Mouse (Mus musculus): Measurements from ENCODE around the gene Esm1. TPM values are rescaled to one million over a fixed set of nuclear protein-coding genes. Genes with fewer than 3 reads are reported as not detected.

Gene Esm1
- polyA plus RNA-seq, 1 experiment from 2014 or later, result 2.5 TPM

DNA sequence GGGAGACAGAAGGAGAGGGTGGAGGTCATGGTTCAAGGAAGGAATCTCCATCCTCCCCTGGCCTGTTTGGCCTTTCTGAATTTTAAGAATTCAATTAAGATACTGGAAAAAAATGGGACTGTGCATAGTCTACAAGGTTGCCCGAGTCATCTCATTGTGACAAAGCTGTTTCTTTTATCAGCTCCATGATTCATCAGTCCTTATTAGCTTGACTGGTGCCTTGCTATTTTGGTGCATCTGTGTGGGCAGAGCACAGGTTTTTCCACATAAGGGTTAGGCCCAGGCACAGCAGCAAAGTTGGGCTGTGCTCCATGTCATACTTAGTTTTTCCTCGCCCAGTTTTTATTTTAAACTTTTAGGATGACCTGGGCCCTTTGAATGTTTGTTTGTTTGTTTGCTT is 47.3 kb downstream of the Esm1 start:
- H3K27ac ChIP-seq (ENCODE audit: low read length), result no peak overlapping the region
- no peak for ATAC-seq (replicated peaks; ENCODE audit: extremely low read depth, insufficient read depth, low FRiP score)
- H3K4me3 ChIP-seq (ENCODE audit: low read length), result no peak overlapping the region
- no peak overlapping the region for H3K4me2 ChIP-seq (ENCODE audit: low read depth, low read length)
- H3K36me3 ChIP-seq (ENCODE audit: control insufficient read depth, insufficient read depth), result no peaks in the 10 kb centered on the region
- H3K9ac ChIP-seq (ENCODE audit: low read length), result no peak overlapping the region
- no peaks in the 10 kb centered on the region for H3K4me1 ChIP-seq (ENCODE audit: control insufficient read depth, insufficient read depth, low read length)
- H3K27me3 ChIP-seq (ENCODE audit: control insufficient read depth, insufficient read depth, low read length), result no peaks in the 10 kb centered on the region
- 65% methylated on average over 2 of the region's 2 CpGs for WGBS
- H3K9me3 ChIP-seq (replicated peaks; ENCODE audit: control insufficient read depth, low read length), result no peaks in the 10 kb centered on the region

- Histone ChIP-seq H3K9me3 (replicated peaks; ENCODE audit: control insufficient read depth, low read length) (no peaks in the 10 kb centered on the region), H3K36me3 (ENCODE audit: control insufficient read depth, insufficient read depth) (no peaks in the 10 kb centered on the region), H3K27ac (ENCODE audit: low read length) (no peak overlapping the region), H3K4me2 (ENCODE audit: low read depth, low read length) (no peak overlapping the region), H3K4me3 (ENCODE audit: low read length) (no peak overlapping the region), H3K4me1 (ENCODE audit: control insufficient read depth, insufficient read depth, low read length) (no peaks in the 10 kb centered on the region), H3K27me3 (ENCODE audit: control insufficient read depth, insufficient read depth, low read length) (no peaks in the 10 kb centered on the region), H3K9ac (ENCODE audit: low read length) (no peak overlapping the region)
- ATAC-seq (replicated peaks; ENCODE audit: extremely low read depth, insufficient read depth, low FRiP score), result no peak
- WGBS, result 48% methylated on average over 5 of the region's 5 CpGs
These were observed 47.7 kb downstream of the Esm1 start for GRCm38 (mm10) chr13:113257190-113257589.

DNA sequence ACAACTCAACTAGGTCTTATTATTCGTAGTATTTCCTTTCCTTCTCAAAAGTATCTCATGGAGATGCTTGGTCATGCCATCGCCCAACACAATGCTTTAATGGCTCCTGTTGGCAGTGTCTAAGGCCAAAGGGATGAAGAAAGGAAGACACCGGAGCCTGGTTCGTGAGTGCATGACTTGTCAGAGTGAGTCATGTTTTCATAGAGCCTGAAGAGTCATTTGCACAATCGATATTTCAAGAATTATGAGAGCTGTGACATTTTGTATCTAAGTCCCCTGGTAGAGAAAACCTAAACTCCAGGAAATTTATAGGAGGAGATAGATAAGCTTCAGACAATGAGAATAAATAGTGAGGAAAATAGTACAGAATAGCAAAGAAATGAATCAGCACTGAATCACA is 49.8 kb downstream of the Esm1 start:
- Histone ChIP-seq H3K36me3 (ENCODE audit: control insufficient read depth, insufficient read depth) (no peaks in the 10 kb centered on the region), H3K9me3 (replicated peaks; ENCODE audit: control insufficient read depth, low read length) (no peaks in the 10 kb centered on the region), H3K27ac (ENCODE audit: low read length) (no peak overlapping the region), H3K9ac (ENCODE audit: low read length) (no peak overlapping the region), H3K27me3 (ENCODE audit: control insufficient read depth, insufficient read depth, low read length) (no peaks in the 10 kb centered on the region), H3K4me3 (ENCODE audit: low read length) (no peak overlapping the region), H3K4me1 (ENCODE audit: control insufficient read depth, insufficient read depth, low read length) (peaks cover 4% of the 10 kb centered on the region; the same call in 1 of the 2 replicates), H3K4me2 (ENCODE audit: low read depth, low read length) (no peak overlapping the region)
- 84% methylated on average over 5 of the region's 5 CpGs for WGBS
- ATAC-seq (replicated peaks; ENCODE audit: extremely low read depth, insufficient read depth, low FRiP score), result no peak

DNA sequence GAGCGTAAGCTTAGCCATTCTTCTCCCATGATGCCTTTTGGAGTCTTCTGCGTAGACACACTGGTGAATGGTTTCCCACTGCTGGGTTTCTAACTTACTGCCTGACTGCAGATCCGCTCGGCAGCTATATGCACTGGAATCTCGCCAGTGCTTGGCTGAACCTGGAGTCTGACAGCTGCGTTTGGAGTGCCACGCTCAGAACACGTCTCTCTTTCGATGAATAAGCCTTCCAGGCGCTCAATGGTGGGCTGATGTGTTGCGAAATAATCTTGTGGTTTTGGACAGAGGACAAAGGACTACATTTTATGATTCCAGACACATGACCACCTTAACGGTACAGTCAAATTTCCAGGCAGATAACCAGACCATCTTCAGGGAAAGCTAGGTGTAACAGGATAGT is 53.4 kb downstream of the Esm1 start:
- no peaks in the 10 kb centered on the region for H3K27me3 ChIP-seq (ENCODE audit: control insufficient read depth, insufficient read depth, low read length)
- H3K36me3 ChIP-seq (ENCODE audit: control insufficient read depth, insufficient read depth), result no peaks in the 10 kb centered on the region
- no peak for ATAC-seq (replicated peaks; ENCODE audit: extremely low read depth, insufficient read depth, low FRiP score)
- 52% methylated on average over 12 of the region's 12 CpGs for WGBS
- peaks cover 6% of the 10 kb centered on the region; the same call in 1 of the 2 replicates for H3K4me1 ChIP-seq (ENCODE audit: control insufficient read depth, insufficient read depth, low read length)
- peak overlapping the region; percentile 17; the same call in 1 of the 2 replicates for H3K4me2 ChIP-seq (ENCODE audit: low read depth, low read length)
- H3K27ac ChIP-seq (ENCODE audit: low read length), result no peak overlapping the region
- H3K4me3 ChIP-seq (ENCODE audit: low read length), result no peak overlapping the region
- H3K9ac ChIP-seq (ENCODE audit: low read length), result no peak overlapping the region
- no peaks in the 10 kb centered on the region for H3K9me3 ChIP-seq (replicated peaks; ENCODE audit: control insufficient read depth, low read length)

GRCm38 (mm10) chr13:113265257-113265656 is 55.8 kb downstream of the Esm1 start:
- Histone ChIP-seq H3K4me2 (ENCODE audit: low read depth, low read length) (peak overlapping the region; percentile 28; the same call in 1 of the 2 replicates), H3K27me3 (ENCODE audit: control insufficient read depth, insufficient read depth, low read length) (no peaks in the 10 kb centered on the region), H3K27ac (ENCODE audit: low read length) (no peak overlapping the region), H3K9me3 (replicated peaks; ENCODE audit: control insufficient read depth, low read length) (no peaks in the 10 kb centered on the region), H3K36me3 (ENCODE audit: control insufficient read depth, insufficient read depth) (no peaks in the 10 kb centered on the region), H3K9ac (ENCODE audit: low read length) (peak overlapping the region; percentile 20; the same call in 1 of the 2 replicates), H3K4me3 (ENCODE audit: low read length) (no peak overlapping the region), H3K4me1 (ENCODE audit: control insufficient read depth, insufficient read depth, low read length) (peaks cover 6% of the 10 kb centered on the region; the same call in 1 of the 2 replicates)
- 22% methylated on average over 13 of the region's 13 CpGs for WGBS
- no peak for ATAC-seq (replicated peaks; ENCODE audit: extremely low read depth, insufficient read depth, low FRiP score)

- 24% methylated on average over 9 of the region's 9 CpGs for WGBS
- no peaks in the 10 kb centered on the region for H3K9me3 ChIP-seq (replicated peaks; ENCODE audit: control insufficient read depth, low read length)
- H3K4me2 ChIP-seq (ENCODE audit: low read depth, low read length), result peak overlapping the region; percentile 42; the same call in 1 of the 2 replicates
- H3K27me3 ChIP-seq (ENCODE audit: control insufficient read depth, insufficient read depth, low read length), result no peaks in the 10 kb centered on the region
- no peaks in the 10 kb centered on the region for H3K36me3 ChIP-seq (ENCODE audit: control insufficient read depth, insufficient read depth)
- H3K4me3 ChIP-seq (ENCODE audit: low read length), result no peak overlapping the region
- H3K4me1 ChIP-seq (ENCODE audit: control insufficient read depth, insufficient read depth, low read length), result peaks cover 9% of the 10 kb centered on the region
- no peak overlapping the region for H3K27ac ChIP-seq (ENCODE audit: low read length)
- H3K9ac ChIP-seq (ENCODE audit: low read length), result no peak overlapping the region
- ATAC-seq (replicated peaks; ENCODE audit: extremely low read depth, insufficient read depth, low FRiP score), result no peak
These were observed 57.1 kb downstream of the Esm1 start for GRCm38 (mm10) chr13:113266495-113266951.

- no peak for ATAC-seq (replicated peaks; ENCODE audit: extremely low read depth, insufficient read depth, low FRiP score)
- H3K9ac ChIP-seq (ENCODE audit: low read length), result no peak overlapping the region
- H3K9me3 ChIP-seq (replicated peaks; ENCODE audit: control insufficient read depth, low read length), result no peaks in the 10 kb centered on the region
- H3K4me1 ChIP-seq (ENCODE audit: control insufficient read depth, insufficient read depth, low read length), result peaks cover 9% of the 10 kb centered on the region
- no peaks in the 10 kb centered on the region for H3K27me3 ChIP-seq (ENCODE audit: control insufficient read depth, insufficient read depth, low read length)
- 86% methylated on average over 3 of the region's 3 CpGs for WGBS
- H3K4me3 ChIP-seq (ENCODE audit: low read length), result no peak overlapping the region
- no peak overlapping the region for H3K4me2 ChIP-seq (ENCODE audit: low read depth, low read length)
- no peak overlapping the region for H3K27ac ChIP-seq (ENCODE audit: low read length)
- H3K36me3 ChIP-seq (ENCODE audit: control insufficient read depth, insufficient read depth), result no peaks in the 10 kb centered on the region
These were observed 57.7 kb downstream of the Esm1 start for GRCm38 (mm10) chr13:113267204-113267603.

Other genes with a start within 250 kb of the Esm1 start
- gene Ccno, start 221.9 kb upstream of the Esm1 start, polyA plus RNA-seq (2015; fragmentation: Nextera tagmentation; extraction: Ambion mirVana), result 0.87 and 2.0 TPM in 2 replicates
- 0.62 and 1.2 TPM in 2 replicates for gene Mcidas, start 215.8 kb upstream of the Esm1 start, polyA plus RNA-seq (2015; fragmentation: Nextera tagmentation; extraction: Ambion mirVana)
- gene Cdc20b, start 174.5 kb upstream of the Esm1 start, polyA plus RNA-seq (2015; fragmentation: Nextera tagmentation; extraction: Ambion mirVana), result 0.38 and 0.62 TPM in 2 replicates
- gene Gpx8, start 163.2 kb upstream of the Esm1 start, polyA plus RNA-seq (2015; fragmentation: Nextera tagmentation; extraction: Ambion mirVana), result 98.0 and 103 TPM in 2 replicates
- 25.7 and 73.8 TPM in 2 replicates for gene Gzma, start 108.7 kb upstream of the Esm1 start, polyA plus RNA-seq (2015; fragmentation: Nextera tagmentation; extraction: Ambion mirVana)
- gene Gzmk, start 16.2 kb downstream of the Esm1 start, polyA plus RNA-seq (2015; fragmentation: Nextera tagmentation; extraction: Ambion mirVana), result not detected in 2 replicates
- 2.1 and 2.7 TPM in 2 replicates for gene BC067074, start 83.5 kb downstream of the Esm1 start, polyA plus RNA-seq (2015; fragmentation: Nextera tagmentation; extraction: Ambion mirVana)